ENCODE assay signal across 12 mouse cellular contexts in the genomic region with DNA sequence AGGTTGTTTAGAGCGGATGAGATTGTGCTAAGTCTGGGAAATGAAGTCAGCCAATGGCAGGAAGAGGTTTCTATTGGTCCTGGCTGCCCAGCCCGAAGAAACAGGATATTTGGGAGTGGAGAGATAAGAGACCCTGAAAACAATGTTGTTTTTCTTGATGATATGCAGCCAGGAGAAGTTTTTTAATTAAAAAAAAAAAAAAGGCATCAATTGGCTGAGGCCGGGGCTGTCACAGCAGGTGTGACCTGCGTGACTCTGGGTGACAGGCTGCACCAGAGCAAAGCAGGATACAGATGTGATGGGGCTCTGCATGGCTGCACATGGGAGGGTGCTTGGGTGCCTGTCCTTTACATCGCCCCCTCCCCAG.
DNase-seq lines count a peak whose midpoint lies in the region; ATAC-seq lines count a peak whose summit lies in the region.
"Had no signal": no experiment of that assay in that cellular context is flagged by ENCODE, and none has a peak within 500 bp of the region (broad histone marks: within the 10 kb centered on the region; RNA-seq: fewer than 3 reads in every experiment).

No protein-coding gene starts in this region.

- H3K4me1 ChIP-seq in brown adipose tissue, adult 24 weeks (ENCODE audit: control insufficient read depth, insufficient read depth, insufficient read length, low read length) = peaks cover 4% of the 10 kb centered on the region; the same call in 1 of the 2 replicates
- no peaks in the 10 kb centered on the region for H3K4me1 ChIP-seq in liver, embryonic 16.5 days (ENCODE audit: control insufficient read depth, low read depth, low read length)

- ATAC-seq in liver, embryonic 16.5 days (ENCODE audit: low read depth) = peak; percentile 30; the same call in 1 of the 2 replicates
- ATAC-seq in monocyte, adult 5-6 weeks (replicated peaks; ENCODE audit: insufficient number of reproducible peaks, low FRiP score, low TSS enrichment, poor library complexity, severe bottlenecking) = no peak
- ATAC-seq: forebrain, embryonic 14.5 days had no signal

- peak overlapping the region; percentile 100 for H3K4me3 ChIP-seq in brown adipose tissue, adult 24 weeks (ENCODE audit: insufficient read depth, low read depth, low read length)
- H3K4me3 ChIP-seq in liver, embryonic 16.5 days (ENCODE audit: low read depth, low read length) = no peak overlapping the region; the same call in 1 of the 2 replicates

- peak; percentile 31 for DNase-seq in adrenal gland, adult 2 months
- DNase-seq in adrenal gland, postnatal 4 days (ENCODE audit: low spot score in 2 of 2) = no peak
- peak; percentile 25 for DNase-seq in heart, postnatal 4 days
- no peak for DNase-seq in left cerebral cortex, postnatal 36 days (ENCODE audit: low spot score in 2 of 2)
- DNase-seq in adrenal gland, adult 18-20 months (ENCODE audit: low spot score in 2 of 2) = no peak
- DNase-seq: adrenal gland, postnatal 14 days had no signal

- peaks cover 9% of the 10 kb centered on the region for H3K27me3 ChIP-seq in liver, embryonic 16.5 days (ENCODE audit: control insufficient read depth, insufficient read depth, low read depth, low read length)

- no peak overlapping the region for H3K9ac ChIP-seq in liver, embryonic 16.5 days (ENCODE audit: low read depth, low read length)
- H3K9ac ChIP-seq: hindbrain, embryonic 14.5 days had no signal

- intact Hi-C loops in left cerebral cortex, postnatal 36 days (cut with DNase I) = no loop called here

- no peak overlapping the region for H3K4me2 ChIP-seq in liver, embryonic 16.5 days (ENCODE audit: low read depth, low read length)
- H3K4me2 ChIP-seq: hindbrain, embryonic 14.5 days; midbrain, embryonic 11.5 days had no signal

- H3K9me3 ChIP-seq in liver, embryonic 16.5 days (replicated peaks; ENCODE audit: control insufficient read depth, low read length) = no peaks in the 10 kb centered on the region

- no peaks in the 10 kb centered on the region for H3K36me3 ChIP-seq in liver, embryonic 16.5 days (ENCODE audit: control insufficient read depth, insufficient read depth)

- 14% methylated on average over 5 of the region's 5 CpGs for WGBS in liver, embryonic 16.5 days (ENCODE audit: insufficient replicate concordance)

- H3K27ac ChIP-seq in brown adipose tissue, adult 24 weeks (replicated peaks; ENCODE audit: low read depth, low read length) = peak overlapping the region; percentile 100
- no peak overlapping the region for H3K27ac ChIP-seq in liver, embryonic 16.5 days (ENCODE audit: low read length)
- H3K27ac ChIP-seq: hindbrain, embryonic 14.5 days had no signal

Comparison
In these comparisons a context has a peak if more than half of its experiments do, and no peak if none do; other contexts are left out.
1. DNase-seq: peak in adrenal gland, adult 2 months (single experiment) and heart, postnatal 4 days (single experiment); none in adrenal gland, postnatal 4 days (0 of 2), left cerebral cortex, postnatal 36 days (0 of 2) and adrenal gland, adult 18-20 months (0 of 2).